Mouse (Mus musculus): ENCODE data around the gene Caln1.

DNA sequence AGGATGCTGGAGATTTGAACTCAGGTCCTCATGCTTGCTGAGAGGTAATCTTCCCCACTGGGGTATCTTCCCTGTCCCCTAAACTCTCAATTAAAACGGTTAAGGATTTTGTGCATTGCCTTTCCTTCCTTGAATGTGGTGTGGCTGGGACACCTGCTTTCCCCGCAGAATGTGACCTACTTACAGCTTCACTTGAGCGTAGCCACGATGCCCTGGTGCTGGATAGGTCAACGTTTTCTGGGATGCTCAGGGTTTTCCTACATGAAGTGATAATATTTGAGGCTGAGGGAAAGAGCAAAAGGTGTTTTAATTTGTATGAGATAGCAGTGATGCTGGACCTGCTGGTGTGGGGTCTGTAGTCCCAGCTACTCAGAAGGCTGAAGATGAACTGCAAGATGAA, 135.6 kb downstream of the Caln1 start:
- TF ChIP-seq MAFK (IDR thresholded peaks at IDR 0.05; ENCODE audit: insufficient read depth, low read depth, low read length) = no peak
- TF ChIP-seq CHD2 (IDR thresholded peaks at IDR 0.05; ENCODE audit: low read depth, low read length) = no peak
- no peak for TF ChIP-seq ZNF384 (IDR thresholded peaks at IDR 0.05; ENCODE audit: low read depth, low read length)
